Mouse (Mus musculus) brain, embryonic 14.5 days (tissue): ENCODE measurements around the gene Olfr181. TPM values are rescaled to one million over a fixed set of nuclear protein-coding genes. Genes with fewer than 3 reads are reported as not detected.

ENCODE experiments used
- DNase-seq: peaks from one replicate; pipeline ENCODE4 v3.0.0-alpha.2; 2011; ENCODE audit warnings: low read depth
- CTCF ChIP-seq: fragments of 200-500 bp; IDR thresholded peaks from 2 replicates; pipeline ENCODE4 v1.5.1; 2012; ENCODE audit warnings: inconsistent platforms, mild to moderate bottlenecking, moderate library complexity, borderline replicate concordance; ENCODE audit not compliant: insufficient read depth, insufficient read length; ENCODE audit errors: extremely low read depth
- POLR2A ChIP-seq: fragments of 200-500 bp; IDR thresholded peaks from 2 replicates; pipeline ENCODE4 v1.6.1; 2012; ENCODE audit warnings: mild to moderate bottlenecking, inconsistent platforms, borderline replicate concordance; ENCODE audit not compliant: poor library complexity, insufficient read depth, insufficient read length, severe bottlenecking; ENCODE audit errors: extremely low read depth
- polyA plus RNA-seq: library from polyadenylated mRNA; depleted of rRNA; stranded (reverse); fragments of >200 nt; gene quantifications from 2 replicates; pipeline ENCODE4 v1.2.3, GENCODE M21; 2012; rRNA removed

The Olfr181 gene
- not detected in 2 replicates for polyA plus RNA-seq

DNA sequence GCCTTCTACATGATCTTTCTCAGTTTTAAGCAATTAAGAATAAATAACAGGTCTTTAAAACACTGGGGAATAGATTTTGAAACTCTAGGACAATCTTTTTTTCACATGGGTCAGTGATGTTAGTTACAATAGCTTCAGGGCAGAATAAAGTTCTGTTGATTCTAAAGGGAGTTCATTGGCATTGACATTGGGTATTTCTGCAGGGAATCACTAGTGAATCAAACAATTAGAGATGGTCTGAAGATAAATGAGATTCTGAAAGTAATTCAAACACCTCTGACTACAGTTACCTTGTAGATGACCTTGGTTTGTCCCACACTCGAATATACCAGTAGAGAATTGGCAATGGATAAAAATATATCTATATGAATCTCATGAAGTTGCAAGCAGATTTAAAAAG lies at the start of gene Olfr181:
Gene Olfr181, minus strand, starts transcription at position 101 of the 400 bp plus-strand sequence.
- TF ChIP-seq POLR2A (no peak), CTCF (no peak)
- DNase-seq, result no peak

DNA sequence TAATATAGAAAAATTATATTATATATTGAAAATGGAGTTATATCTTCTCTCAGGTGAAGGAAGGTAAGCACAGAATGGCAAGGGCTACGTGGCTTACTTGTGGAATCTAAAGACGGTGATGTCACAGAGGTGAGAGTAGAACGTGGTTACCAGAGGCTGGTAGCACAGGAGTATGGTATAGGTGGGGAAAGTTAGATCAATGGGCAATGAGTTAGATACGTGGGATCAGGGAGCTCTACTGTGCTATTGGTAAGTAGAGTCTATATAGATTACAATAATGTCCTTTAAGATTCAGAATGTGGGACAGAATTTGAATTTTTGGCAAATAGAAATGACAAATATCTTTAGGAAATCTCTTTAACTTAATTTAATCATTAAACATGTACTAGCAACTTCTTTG lies 737 bp upstream of the Olfr181 start, which contains the start of gene Olfr180:
Gene Olfr180, minus strand, starts transcription at position 101 of the 400 bp plus-strand sequence.
- DNase-seq, result no peak
- TF ChIP-seq CTCF, result no peak
- TF ChIP-seq POLR2A, result no peak

DNA sequence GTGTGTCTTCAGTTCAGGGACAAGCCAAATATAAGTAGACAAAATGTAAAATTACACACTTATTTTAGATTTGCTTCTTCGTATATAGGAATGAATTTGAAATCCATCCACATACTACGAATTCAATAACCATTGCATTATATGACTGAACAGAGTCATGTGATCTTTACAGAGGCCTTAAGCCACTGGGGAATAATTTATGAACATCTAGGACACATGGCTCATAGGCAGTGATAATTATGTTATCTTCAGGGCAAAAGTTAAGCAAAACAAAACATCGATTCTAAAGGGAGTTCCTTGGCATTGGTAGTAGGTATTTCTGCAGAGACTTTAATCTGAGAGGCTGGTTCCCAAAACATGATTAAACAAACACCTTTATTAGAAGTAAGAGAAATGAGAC lies 36.6 kb downstream of the Olfr181 start, which contains the start of gene Olfr178:
Gene Olfr178, minus strand, starts transcription at position 101 of the 400 bp plus-strand sequence.
- no peak for TF ChIP-seq CTCF
- TF ChIP-seq POLR2A, result no peak
- no peak for DNase-seq

DNA sequence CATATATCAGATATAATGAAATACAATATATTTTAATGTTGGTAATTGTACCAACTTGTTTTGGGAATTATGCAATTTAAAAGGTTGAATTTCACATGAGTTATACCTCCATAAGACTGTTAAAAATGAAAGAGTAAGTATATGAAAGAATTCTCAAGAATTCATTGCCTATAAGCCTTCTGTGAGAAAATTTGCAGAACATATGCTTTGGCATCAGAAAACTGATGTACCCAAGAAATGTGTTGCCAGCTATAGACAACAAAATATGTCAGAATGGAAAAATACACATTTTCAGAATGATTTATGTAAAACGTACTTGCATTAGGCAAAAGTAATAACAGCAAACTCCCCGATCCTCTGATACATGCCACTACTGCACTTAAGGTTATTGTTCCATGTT lies 44.1 kb downstream of the Olfr181 start:
- peak; percentile 3 for DNase-seq

More for the DNA sequence above, 44.1 kb downstream of the Olfr181 start:
- TF ChIP-seq CTCF, result no peak
- no peak for TF ChIP-seq POLR2A

Other genes starting within 250 kb of the Olfr181 start
- gene Gpr15, start 209.7 kb downstream of the Olfr181 start, polyA plus RNA-seq, result 0.05 and 0.25 TPM in 2 replicates
- 102 and 108 TPM in 2 replicates for gene Cldnd1, start 200.8 kb downstream of the Olfr181 start, polyA plus RNA-seq
- not detected in 2 replicates for gene Olfr172, start 165.6 kb downstream of the Olfr181 start, polyA plus RNA-seq
- not detected in 2 replicates for gene Olfr173, start 128.5 kb downstream of the Olfr181 start, polyA plus RNA-seq
- gene Olfr175-ps1, start 102.0 kb downstream of the Olfr181 start, polyA plus RNA-seq, result not detected in 2 replicates
- not detected in 2 replicates for gene Olfr177, start 54.0 kb downstream of the Olfr181 start, polyA plus RNA-seq
- gene Olfr178, start 36.7 kb downstream of the Olfr181 start, polyA plus RNA-seq, result not detected in 2 replicates
- not detected in 2 replicates for gene Olfr180, start 637 bp upstream of the Olfr181 start, polyA plus RNA-seq
- gene Olfr183, start 66.6 kb upstream of the Olfr181 start, polyA plus RNA-seq, result not detected in 2 replicates
- gene Olfr186, start 101.5 kb upstream of the Olfr181 start, polyA plus RNA-seq, result not detected in 2 replicates
- gene Olfr187, start 111.0 kb upstream of the Olfr181 start, polyA plus RNA-seq, result not detected in 2 replicates
- not detected in 2 replicates for gene Olfr190, start 149.2 kb upstream of the Olfr181 start, polyA plus RNA-seq
- gene Olfr191, start 161.1 kb upstream of the Olfr181 start, polyA plus RNA-seq, result not detected in 2 replicates
- not detected in 2 replicates for gene Olfr193, start 183.1 kb upstream of the Olfr181 start, polyA plus RNA-seq
- gene Olfr194, start 192.3 kb upstream of the Olfr181 start, polyA plus RNA-seq, result not detected in 2 replicates
- not detected in 2 replicates for gene Olfr195, start 218.3 kb upstream of the Olfr181 start, polyA plus RNA-seq
- not detected in 2 replicates for gene Olfr196, start 241.7 kb upstream of the Olfr181 start, polyA plus RNA-seq